Mouse (Mus musculus): ENCODE data around the gene Golim4. TPM values are rescaled to one million over a fixed set of nuclear protein-coding genes. Genes with fewer than 3 reads are reported as not detected.
A peak's percentile ranks its signal among the peaks of the same experiment; 100 is the strongest.
"Not testable (repeated sequence)": the region's sequence is repeated elsewhere in the genome, so short reads cannot be mapped to it uniquely, and the experiment has no call there.

The Golim4 gene
- 10.4 and 13.0 TPM in 2 replicates for polyA plus RNA-seq (2012; rRNA removed)

GRCm38 (mm10) chr3:75956551-75957302 is at the start of gene Golim4:
Gene Golim4, minus strand, starts transcription at chr3:75956949.
- peak within 1 kb of the TSS; percentile 82 for H3K4me3 ChIP-seq (ENCODE audit: extremely low read depth, insufficient read depth, insufficient read length)
- H3K4me1 ChIP-seq (ENCODE audit: control insufficient read depth, insufficient read depth, insufficient read length), result peaks cover 12% of the 10 kb centered on the region
- DNase-seq (ENCODE audit: low read depth in 1 of 2, low spot score in 2 of 2), result peak; percentile 54 to 79
- WGBS, result under 1% methylated on average over 52 of the region's 53 CpGs
- H3K27me3 ChIP-seq (ENCODE audit: control insufficient read depth, insufficient read depth, low read length), result no peaks in the 10 kb centered on the region
- H3K27ac ChIP-seq (ENCODE audit: insufficient read depth, low read length), result peak within 1 kb of the TSS; percentile 71
- no peaks in the 10 kb centered on the region for H3K36me3 ChIP-seq (ENCODE audit: control insufficient read depth, insufficient read depth, low read length)
- no peak for TF ChIP-seq POLR2A (IDR thresholded peaks at IDR 0.05; ENCODE audit: low read depth, low read length)
- TF ChIP-seq CTCF (IDR thresholded peaks at IDR 0.05; ENCODE audit: extremely low read depth, insufficient read depth, insufficient read length, insufficient replicate concordance), result no peak

- no peak overlapping the region for H3K27ac ChIP-seq (ENCODE audit: insufficient read depth, low read length)
- H3K4me3 ChIP-seq (ENCODE audit: extremely low read depth, insufficient read depth, insufficient read length), result no peak overlapping the region
- peak in 1 of 2 experiments; percentile 31 for DNase-seq (ENCODE audit: low read depth in 1 of 2, low spot score in 2 of 2)
- no peaks in the 10 kb centered on the region for H3K27me3 ChIP-seq (ENCODE audit: control insufficient read depth, insufficient read depth, low read length)
- no peaks in the 10 kb centered on the region for H3K4me1 ChIP-seq (ENCODE audit: control insufficient read depth, insufficient read depth, insufficient read length)
- H3K36me3 ChIP-seq (ENCODE audit: control insufficient read depth, insufficient read depth, low read length), result no peaks in the 10 kb centered on the region
- TF ChIP-seq CTCF (IDR thresholded peaks at IDR 0.05; ENCODE audit: extremely low read depth, insufficient read depth, insufficient read length, insufficient replicate concordance) (no peak), POLR2A (IDR thresholded peaks at IDR 0.05; ENCODE audit: low read depth, low read length) (no peak)
- WGBS, result 71% methylated on average over 5 of the region's 5 CpGs
Observed at GRCm38 (mm10) chr3:76005621-76006020, 48.9 kb upstream of the Golim4 start.

GRCm38 (mm10) chr3:76001156-76001555 is 44.4 kb upstream of the Golim4 start:
- 49% methylated on average over 4 of the region's 4 CpGs for WGBS
- peak; percentile 22 for DNase-seq (ENCODE audit: low read depth in 1 of 2, low spot score in 2 of 2)

GRCm38 (mm10) chr3:76000481-76000880 is 43.7 kb upstream of the Golim4 start:
- TF ChIP-seq CTCF (IDR thresholded peaks at IDR 0.05; ENCODE audit: extremely low read depth, insufficient read depth, insufficient read length, insufficient replicate concordance) (no peak), POLR2A (IDR thresholded peaks at IDR 0.05; ENCODE audit: low read depth, low read length) (no peak)
- WGBS, result 58% methylated on average over 2 of the region's 2 CpGs
- Histone ChIP-seq H3K27ac (ENCODE audit: insufficient read depth, low read length) (no peak overlapping the region), H3K4me3 (ENCODE audit: extremely low read depth, insufficient read depth, insufficient read length) (no peak overlapping the region), H3K4me1 (ENCODE audit: control insufficient read depth, insufficient read depth, insufficient read length) (no peaks in the 10 kb centered on the region), H3K36me3 (ENCODE audit: control insufficient read depth, insufficient read depth, low read length) (no peaks in the 10 kb centered on the region), H3K27me3 (ENCODE audit: control insufficient read depth, insufficient read depth, low read length) (no peaks in the 10 kb centered on the region)
- DNase-seq (ENCODE audit: low read depth in 1 of 2, low spot score in 2 of 2), result no peak

More at GRCm38 (mm10) chr3:76001156-76001555, 44.4 kb upstream of the Golim4 start:
- no peaks in the 10 kb centered on the region for H3K27me3 ChIP-seq (ENCODE audit: control insufficient read depth, insufficient read depth, low read length)
- TF ChIP-seq CTCF (IDR thresholded peaks at IDR 0.05; ENCODE audit: extremely low read depth, insufficient read depth, insufficient read length, insufficient replicate concordance) (peak; percentile 9; the same call in 1 of the 2 replicates), POLR2A (IDR thresholded peaks at IDR 0.05; ENCODE audit: low read depth, low read length) (no peak)
- no peaks in the 10 kb centered on the region for H3K4me1 ChIP-seq (ENCODE audit: control insufficient read depth, insufficient read depth, insufficient read length)
- no peaks in the 10 kb centered on the region for H3K36me3 ChIP-seq (ENCODE audit: control insufficient read depth, insufficient read depth, low read length)
- H3K4me3 ChIP-seq (ENCODE audit: extremely low read depth, insufficient read depth, insufficient read length), result no peak overlapping the region
- no peak overlapping the region for H3K27ac ChIP-seq (ENCODE audit: insufficient read depth, low read length)

- H3K36me3 ChIP-seq (ENCODE audit: control insufficient read depth, insufficient read depth, low read length); H3K4me1 ChIP-seq (ENCODE audit: control insufficient read depth, insufficient read depth, insufficient read length); H3K27ac ChIP-seq (ENCODE audit: insufficient read depth, low read length); H3K4me3 ChIP-seq (ENCODE audit: extremely low read depth, insufficient read depth, insufficient read length); H3K27me3 ChIP-seq (ENCODE audit: control insufficient read depth, insufficient read depth, low read length); DNase-seq (ENCODE audit: low read depth in 1 of 2, low spot score in 2 of 2): not testable (repeated sequence)
- WGBS, result 85% methylated on average over 2 of the region's 2 CpGs
Observed at GRCm38 (mm10) chr3:75981031-75981750, 24.4 kb upstream of the Golim4 start.

- not testable (repeated sequence) for H3K27me3 ChIP-seq (ENCODE audit: control insufficient read depth, insufficient read depth, low read length); H3K4me1 ChIP-seq (ENCODE audit: control insufficient read depth, insufficient read depth, insufficient read length); H3K4me3 ChIP-seq (ENCODE audit: extremely low read depth, insufficient read depth, insufficient read length); H3K36me3 ChIP-seq (ENCODE audit: control insufficient read depth, insufficient read depth, low read length); DNase-seq (ENCODE audit: low read depth in 1 of 2, low spot score in 2 of 2); H3K27ac ChIP-seq (ENCODE audit: insufficient read depth, low read length)
- WGBS, result 81% methylated on average over 2 of the region's 2 CpGs
Observed at GRCm38 (mm10) chr3:75962784-75963772, 6.3 kb upstream of the Golim4 start.
